Mouse (Mus musculus): Measurements from ENCODE around the gene Klhdc8b.

Gene Klhdc8b

DNA sequence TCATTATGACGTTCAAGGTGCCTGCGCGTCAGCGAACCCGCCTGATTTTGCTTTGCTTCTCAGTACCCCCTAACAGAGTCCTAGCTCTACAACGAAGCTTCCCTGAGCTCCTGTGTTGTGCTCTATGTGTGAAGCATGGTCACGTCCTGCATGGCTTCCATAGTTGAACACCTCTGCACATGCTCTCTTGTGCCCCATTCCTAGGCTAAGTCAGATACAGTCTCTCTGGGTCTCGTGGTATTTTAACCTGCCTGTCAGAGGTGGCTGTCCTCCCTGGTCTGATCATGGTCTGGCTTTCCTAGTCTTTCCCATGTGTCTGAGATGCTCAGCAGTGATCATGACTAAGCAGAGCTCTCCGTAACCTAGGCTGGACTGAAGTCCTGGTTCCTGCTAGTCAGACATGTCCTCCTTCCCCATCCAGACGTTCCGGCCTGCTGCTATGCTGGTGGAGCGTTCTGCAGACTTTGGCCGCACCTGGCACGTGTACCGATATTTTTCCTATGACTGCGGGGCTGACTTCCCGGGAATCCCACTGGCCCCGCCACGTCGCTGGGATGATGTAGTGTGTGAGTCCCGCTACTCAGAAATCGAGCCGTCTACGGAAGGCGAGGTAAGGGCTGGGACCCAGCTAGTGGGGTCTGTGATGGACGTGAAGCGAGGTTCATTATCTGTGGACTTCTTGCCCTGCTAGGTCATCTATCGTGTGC is 19.6 kb upstream of the Klhdc8b start:
- no peak for DNase-seq

DNA sequence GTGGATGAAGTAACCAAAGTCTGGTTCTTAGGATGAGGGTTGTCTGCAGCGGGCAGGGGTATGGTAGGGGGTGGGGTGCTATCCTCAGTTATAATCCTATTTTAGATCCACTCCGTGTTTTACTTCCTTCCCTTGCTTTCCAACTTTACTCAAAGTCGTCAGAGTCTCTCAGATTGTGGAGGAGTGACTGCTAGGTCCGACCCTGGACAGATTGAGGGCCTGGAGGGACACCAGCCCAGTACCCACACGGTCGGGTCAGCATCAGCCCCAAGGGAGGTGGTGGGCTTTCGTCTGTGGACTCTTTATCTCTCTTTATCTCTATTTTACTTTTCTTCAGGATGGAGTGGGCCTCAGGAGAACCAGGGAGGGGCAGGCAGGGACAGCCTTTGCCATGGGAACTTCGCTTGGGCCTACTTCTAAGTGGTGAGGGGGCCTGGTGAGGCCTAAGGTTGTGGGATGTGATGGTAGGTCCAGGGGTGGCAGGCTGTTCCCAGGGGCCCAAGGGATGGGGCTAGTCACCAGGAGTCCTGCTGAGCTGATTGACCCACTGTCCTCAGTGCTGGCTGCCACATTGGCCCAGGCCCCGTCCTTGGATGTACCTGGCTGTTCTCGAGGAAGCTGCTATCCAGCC is 18.5 kb upstream of the Klhdc8b start, which contains the start of gene Lamb2:
Lamb2 (plus strand) TSS at position 16 of the 631 bp plus-strand sequence.
- no peak for DNase-seq

GRCm38 (mm10) chr9:108479241-108479640 is 17.9 kb upstream of the Klhdc8b start:
- no peak for DNase-seq

DNA sequence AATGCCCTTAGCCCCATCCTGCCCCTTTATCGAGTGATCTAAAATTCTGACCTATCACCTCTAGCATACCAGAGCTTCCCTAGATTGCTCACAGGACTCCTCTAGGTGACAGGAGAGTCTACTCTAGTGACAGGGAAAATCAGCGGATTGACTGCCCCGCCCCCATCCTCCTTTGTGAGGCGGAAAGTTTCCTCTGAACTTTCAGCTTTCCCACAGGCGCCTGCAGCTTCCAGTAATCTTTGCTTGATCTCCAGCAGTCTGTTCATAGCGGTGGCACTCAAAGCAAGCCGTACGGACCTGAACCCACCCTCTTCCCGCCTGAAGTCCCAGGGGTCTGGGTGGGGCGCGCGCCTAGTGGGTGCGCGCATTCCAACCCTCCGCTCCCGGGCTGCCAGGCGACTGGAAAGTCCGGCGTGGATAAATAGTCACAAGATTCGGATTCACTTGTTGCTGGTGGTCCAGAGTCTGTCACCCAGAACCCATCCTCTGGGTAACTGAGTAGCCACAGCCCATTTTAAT is 17.3 kb upstream of the Klhdc8b start:
- DNase-seq: no peak

DNA sequence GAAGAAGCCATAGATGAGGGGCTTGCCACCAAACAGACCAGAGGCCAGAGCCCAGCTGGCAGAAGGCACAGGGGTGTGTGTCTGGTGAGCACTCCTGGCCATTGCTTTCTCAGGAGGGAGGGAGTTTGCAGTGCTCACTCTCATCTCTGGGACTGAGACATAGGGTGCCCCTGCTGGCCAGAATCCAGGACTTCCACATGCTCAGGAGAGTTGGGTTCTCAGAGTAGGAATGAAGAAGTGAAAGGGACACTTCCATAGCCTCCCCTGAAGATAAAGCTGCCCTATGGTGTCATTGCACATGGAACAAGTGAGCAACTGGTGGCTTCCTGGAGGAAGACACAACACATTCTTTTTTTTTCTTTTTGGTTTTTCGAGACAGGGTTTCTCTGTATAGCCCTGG is 13.1 kb upstream of the Klhdc8b start:
- DNase-seq: no peak

GRCm38 (mm10) chr9:108469845-108470244 is 8.5 kb upstream of the Klhdc8b start:
- DNase-seq: no peak

GRCm38 (mm10) chr9:108469430-108469829 is 8.0 kb upstream of the Klhdc8b start:
- no peak for DNase-seq

GRCm38 (mm10) chr9:108466219-108466618 is 4.8 kb upstream of the Klhdc8b start:
- no peak for DNase-seq

DNA sequence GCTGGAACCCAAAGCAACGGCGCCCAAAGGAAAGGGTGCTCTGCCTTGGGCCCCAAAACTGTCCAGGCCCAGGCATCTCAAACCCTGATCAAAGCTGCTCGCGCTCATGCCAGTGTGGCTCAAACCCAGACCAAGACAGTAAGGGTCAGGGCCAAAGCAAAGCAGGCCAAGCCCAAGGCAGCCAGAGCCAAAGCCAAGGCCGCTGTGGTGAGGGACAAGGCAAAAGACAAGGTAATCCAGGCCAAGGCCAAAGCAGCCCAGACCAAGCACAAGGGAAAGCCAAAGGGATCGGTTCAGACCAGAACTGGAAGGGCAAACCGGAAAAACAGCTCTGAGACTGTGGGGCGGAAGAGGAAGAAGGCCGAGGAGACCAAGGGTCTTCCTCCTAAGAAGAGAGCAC is 2.3 kb upstream of the Klhdc8b start:
- no peak for DNase-seq

DNA sequence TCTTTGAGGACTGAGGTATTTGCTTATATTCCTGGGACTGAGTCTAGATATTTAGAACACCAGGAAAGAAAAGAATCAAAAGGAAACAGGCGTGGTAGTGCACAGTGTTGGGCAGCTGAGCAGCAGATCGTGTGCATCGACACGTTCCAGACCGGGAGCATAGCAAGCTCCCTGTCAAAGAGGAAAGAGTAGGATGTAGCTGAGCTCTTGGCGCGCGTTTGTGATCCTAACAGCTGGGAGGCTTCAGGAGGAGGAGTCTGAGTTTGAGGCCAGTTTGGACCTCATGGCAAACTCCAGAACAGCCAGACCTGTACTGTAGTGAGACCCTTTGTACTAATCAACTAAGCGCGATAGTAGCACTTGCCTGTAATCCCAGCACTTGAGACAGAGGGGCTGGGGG is 811 bp upstream of the Klhdc8b start:
- DNase-seq: no peak

- DNase-seq: no peak
Observed at GRCm38 (mm10) chr9:108461675-108462074, 294 bp upstream of the Klhdc8b start.

DNA sequence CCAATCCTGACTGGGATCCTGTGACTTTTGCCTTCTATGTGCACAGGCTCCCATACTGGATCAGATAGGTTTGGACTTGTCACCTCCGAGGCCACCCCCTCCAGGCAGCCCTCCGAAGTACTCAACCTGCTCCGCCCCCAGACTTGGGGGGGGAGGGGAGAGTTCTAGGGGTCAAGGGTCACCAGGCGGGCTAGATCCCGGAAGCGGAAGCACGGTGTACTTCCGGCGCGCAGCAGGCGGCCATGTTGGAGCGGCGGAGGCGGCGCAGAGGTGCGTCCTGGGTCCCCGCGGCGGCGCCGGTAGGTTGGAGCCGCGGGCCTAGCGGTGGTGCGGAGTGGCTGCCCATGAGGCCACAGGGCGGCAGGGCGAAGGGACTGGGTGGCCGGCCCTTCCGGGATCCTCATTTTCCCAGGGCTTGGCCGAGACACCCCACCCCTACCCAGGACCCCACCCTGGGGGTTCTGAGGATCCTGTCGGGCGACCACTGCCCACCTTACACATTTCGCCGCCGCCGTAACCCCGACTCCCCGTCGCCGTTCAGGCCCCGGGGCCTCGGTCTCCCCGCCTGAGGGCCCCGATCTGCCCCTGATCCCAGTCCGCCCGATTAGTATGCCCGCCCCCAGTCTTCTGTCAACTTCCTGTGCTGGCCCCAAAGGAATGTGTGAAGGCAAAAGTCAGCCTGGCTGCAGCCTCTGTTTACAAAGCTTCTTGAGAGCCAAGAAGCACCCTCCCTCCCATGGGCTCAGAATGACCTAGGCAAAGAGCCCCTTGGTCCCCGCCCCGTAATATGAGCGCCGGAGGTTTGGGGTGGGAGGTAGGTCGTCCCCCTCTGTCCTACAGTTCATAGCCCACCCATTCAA is 832 bp downstream of the Klhdc8b start, which contains the start of gene Ccdc71:
Ccdc71 (plus strand) TSS at position 209 of the 860 bp plus-strand sequence.
- peak; percentile 89 for DNase-seq

- DNase-seq: no peak
Observed at GRCm38 (mm10) chr9:108459939-108460318, 1.5 kb downstream of the Klhdc8b start.

DNA sequence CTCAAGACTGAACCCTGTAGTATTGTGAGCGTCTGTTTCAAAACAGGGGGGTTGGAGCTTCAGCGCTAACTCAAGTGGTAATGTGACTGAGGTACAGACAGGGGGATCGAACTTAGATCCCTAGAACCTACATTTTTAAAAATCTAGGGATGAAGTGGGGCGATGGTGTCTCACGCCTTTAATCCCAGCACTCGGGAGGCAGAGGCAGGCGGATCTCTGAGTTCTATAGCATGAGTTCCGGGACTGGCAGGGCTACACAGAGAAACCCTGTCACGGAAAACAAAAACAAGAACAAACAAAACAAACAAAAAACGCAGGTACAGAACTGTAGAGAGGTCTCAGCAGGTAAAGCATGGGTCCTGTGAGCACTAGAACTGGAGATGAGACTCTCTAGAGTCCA is 4.4 kb downstream of the Klhdc8b start:
- DNase-seq: no peak

DNA sequence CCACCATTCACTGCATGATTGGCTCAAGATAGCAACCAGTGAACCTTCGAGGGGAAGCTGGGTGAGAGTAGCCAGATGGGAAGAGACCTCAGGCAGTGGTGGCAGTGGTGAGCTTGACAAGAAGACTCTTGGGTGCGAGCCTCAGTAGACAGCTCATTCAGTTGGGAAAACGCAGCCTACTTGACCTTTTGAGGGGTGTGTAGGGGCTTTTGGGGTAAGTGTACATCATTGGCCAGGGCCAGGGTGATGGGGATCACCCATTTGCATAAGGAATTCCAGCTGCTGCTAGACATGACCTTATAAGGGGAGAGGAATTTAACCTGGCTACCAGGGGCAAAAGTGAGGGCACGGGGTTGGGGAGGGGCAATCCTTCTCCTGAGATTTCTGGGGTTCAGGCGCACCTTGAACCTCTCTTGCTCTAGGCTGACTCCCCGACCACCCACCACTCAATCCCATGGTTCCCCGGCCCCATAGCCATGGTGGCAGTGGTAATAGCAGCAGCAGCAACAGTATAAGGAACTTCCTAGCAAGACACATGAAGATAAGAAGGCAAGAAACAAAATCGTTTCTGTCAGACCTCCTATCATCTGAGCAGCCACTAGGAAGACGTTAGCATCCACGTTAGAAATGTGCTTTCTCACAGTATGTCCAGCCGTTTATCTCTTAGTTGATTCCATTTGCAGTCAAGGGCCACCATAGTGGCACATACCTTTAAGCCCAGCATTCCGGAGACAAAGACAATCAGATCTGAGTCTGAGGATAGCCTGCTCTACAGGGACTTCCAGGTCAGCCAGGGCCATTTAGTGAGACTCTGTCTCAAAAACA is 5.4 kb downstream of the Klhdc8b start:
- DNase-seq: no peak

- DNase-seq: no peak
Observed at GRCm38 (mm10) chr9:108454429-108454828, 7.0 kb downstream of the Klhdc8b start.

DNA sequence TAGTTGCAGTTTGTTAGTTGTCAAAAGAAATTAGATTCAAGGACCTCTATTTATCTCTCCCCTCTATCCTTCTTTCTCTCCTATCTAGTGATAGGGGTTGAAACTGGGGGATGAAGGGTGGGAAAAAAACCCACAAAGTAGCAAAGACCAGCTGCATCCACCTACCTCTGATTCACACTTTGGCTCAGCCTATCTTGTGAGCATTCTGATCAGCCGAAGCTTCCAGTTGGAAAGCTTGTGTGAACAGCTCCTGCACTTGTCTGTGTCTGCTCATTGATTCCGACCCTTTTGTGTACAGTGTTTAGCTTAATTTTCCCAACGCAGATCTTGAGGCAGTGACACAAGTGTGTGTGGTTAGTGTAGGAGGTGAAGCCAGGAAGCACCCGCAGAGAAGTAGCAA is 7.9 kb downstream of the Klhdc8b start:
- DNase-seq: no peak

DNA sequence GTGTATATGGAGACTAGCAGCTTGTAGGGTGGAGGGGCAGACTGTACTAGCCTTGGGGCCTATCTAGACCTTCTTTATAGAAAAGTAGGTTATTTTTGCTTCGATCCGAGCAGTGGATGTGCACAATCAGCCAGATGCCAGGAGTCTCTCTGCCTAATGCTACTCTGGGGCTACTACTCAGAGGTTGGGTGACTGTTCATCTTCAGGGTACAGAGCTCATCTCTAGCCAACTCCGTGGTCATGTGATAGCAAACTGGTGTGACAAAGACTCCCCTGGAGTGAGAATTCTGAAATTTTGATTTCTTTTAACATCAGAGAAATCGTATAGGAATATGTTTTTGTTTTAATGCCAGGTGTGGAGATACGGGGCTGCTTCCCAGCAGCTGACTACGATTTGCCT is 8.5 kb downstream of the Klhdc8b start:
- no peak for DNase-seq

GRCm38 (mm10) chr9:108452291-108452906 is 9.0 kb downstream of the Klhdc8b start:
- peak; percentile 92 to 93 for DNase-seq

GRCm38 (mm10) chr9:108451519-108452160 is 9.7 kb downstream of the Klhdc8b start:
- no peak for DNase-seq

GRCm38 (mm10) chr9:108451170-108451493 is 10.2 kb downstream of the Klhdc8b start:
- no peak for DNase-seq

Measured in B cell, adult 2 months (primary cell).